Mouse (Mus musculus) retina, adult 2 months (tissue): ENCODE results near the gene Dvl1.

Experiments used
- DNase-seq: peaks from one replicate; pipeline ENCODE4 v3.0.0-alpha.2; 2012; ENCODE audit warnings: low read depth, low spot score

Gene Dvl1

DNA sequence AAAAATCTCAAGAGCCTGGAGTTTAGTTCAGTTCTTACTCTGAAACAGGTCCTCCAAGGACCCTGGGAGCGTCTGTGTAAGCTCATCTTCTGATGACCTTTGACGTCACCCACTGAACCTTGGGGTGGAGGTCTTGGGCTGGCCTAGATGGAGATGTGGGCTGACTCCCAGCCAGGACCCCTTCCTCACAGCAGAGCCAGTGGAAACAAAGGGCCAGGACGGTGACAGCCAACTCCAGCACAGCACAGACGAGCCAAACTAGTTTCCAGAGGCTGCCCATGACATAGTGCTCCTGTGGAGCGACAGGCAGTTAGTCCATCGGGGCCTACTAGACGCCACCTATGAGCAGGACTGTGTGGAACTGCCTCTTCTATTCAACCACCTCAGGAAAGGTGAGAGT is 61.1 kb downstream of the Dvl1 start:
- DNase-seq: no peak

DNA sequence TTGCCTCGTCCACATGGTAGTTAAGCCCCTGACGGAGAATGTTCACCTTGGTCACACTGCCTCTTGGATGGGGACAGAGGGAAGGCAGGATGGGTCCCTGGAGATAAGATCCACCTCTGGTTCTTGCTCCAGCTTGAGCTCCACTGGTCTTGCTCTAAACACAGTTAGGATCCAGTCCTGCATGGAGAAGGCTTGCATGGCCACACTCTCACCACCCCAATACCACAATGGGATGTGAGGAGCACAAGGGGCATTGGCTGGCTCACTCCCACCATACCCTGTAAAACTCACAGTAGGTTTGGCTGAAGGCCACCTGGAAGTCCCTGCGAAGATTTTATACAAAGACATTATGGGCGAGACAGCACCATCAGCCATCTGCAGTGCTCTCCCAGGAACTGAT is 61.5 kb downstream of the Dvl1 start:
- no peak for DNase-seq
